Mouse (Mus musculus) embryonic fibroblast, embryonic 13.5 days (primary cell): ENCODE measurements around the gene Syce3. TPM values are rescaled to one million over a fixed set of nuclear protein-coding genes. Genes with fewer than 3 reads are reported as not detected.

ENCODE experiments used
- H3K27ac ChIP-seq: 2 replicates; pipeline ENCODE4 v1.5.1; 2012; ENCODE audit warnings: low read length, control low read depth, inconsistent platforms; ENCODE audit not compliant: insufficient read depth
- H3K4me1 ChIP-seq: 2 replicates; pipeline ENCODE4 v1.6.1; 2011; ENCODE audit warnings: low read length; ENCODE audit not compliant: control insufficient read depth, insufficient read depth
- H3K4me3 ChIP-seq: 2 replicates; pipeline ENCODE4 v1.5.1; 2011; ENCODE audit warnings: mild to moderate bottlenecking, control low read depth, low read length; ENCODE audit not compliant: insufficient read depth
- CTCF ChIP-seq: IDR thresholded peaks from 2 replicates; pipeline ENCODE4 v1.5.1; 2011; ENCODE audit warnings: mild to moderate bottlenecking, control low read depth, low read length, moderate library complexity, borderline replicate concordance; ENCODE audit not compliant: insufficient read depth
- POLR2A ChIP-seq: IDR thresholded peaks from 2 replicates; pipeline ENCODE4 v1.6.1; 2011; ENCODE audit warnings: low read depth, mild to moderate bottlenecking, control low read depth, low read length, moderate library complexity
- polyA plus RNA-seq: library from polyadenylated mRNA; stranded (reverse); fragments of >200 nt; gene quantifications from 2 replicates; pipeline ENCODE4 v1.2.4, GENCODE M21; 2011; ENCODE audit warnings: low read depth; ENCODE audit not compliant: missing spikeins, insufficient read length

Gene Syce3
- polyA plus RNA-seq, 1 experiment = not detected

- Histone ChIP-seq H3K4me1 (no peaks in the 10 kb centered on the region), H3K27ac (no peak overlapping the region), H3K4me3 (peak overlapping the region; percentile 83)
- TF ChIP-seq POLR2A = no peak
- TF ChIP-seq CTCF = no peak
Measured at GRCm38 (mm10) chr15:89354455-89354854, 55.8 kb downstream of the Syce3 start.

- H3K4me1 ChIP-seq = no peaks in the 10 kb centered on the region
- H3K27ac ChIP-seq = no peak overlapping the region
- TF ChIP-seq POLR2A (no peak), CTCF (no peak)
- H3K4me3 ChIP-seq = no peak overlapping the region
Measured at GRCm38 (mm10) chr15:89353837-89354236, 56.5 kb downstream of the Syce3 start.

GRCm38 (mm10) chr15:89352795-89353194, 57.5 kb downstream of the Syce3 start:
- H3K4me1 ChIP-seq = no peaks in the 10 kb centered on the region
- TF ChIP-seq CTCF = no peak
- TF ChIP-seq POLR2A = no peak
- no peak overlapping the region for H3K27ac ChIP-seq
- H3K4me3 ChIP-seq = no peak overlapping the region

DNA sequence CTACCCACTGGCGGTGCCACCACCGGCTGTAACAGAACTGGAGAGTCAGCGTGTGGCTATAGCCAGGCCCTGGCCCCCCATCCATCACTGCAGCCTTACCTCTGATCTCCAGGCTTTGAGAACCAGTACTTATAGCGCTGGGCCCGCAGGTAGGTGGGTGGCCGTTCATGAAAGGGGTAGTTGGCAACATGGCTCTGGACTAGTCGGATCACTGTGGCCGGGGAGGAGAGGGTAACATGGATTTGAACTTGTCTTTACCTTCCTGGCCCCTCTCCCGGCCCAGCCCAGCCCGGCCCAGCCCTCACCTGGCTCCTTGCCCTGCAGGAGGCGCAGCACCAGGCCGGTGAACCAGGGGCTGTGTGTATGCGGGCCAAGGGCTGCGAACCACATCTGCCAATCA, 58.2 kb downstream of the Syce3 start:
- Histone ChIP-seq H3K4me1 (no peaks in the 10 kb centered on the region), H3K4me3 (no peak overlapping the region), H3K27ac (no peak overlapping the region)
- no peak for TF ChIP-seq POLR2A
- TF ChIP-seq CTCF = no peak

DNA sequence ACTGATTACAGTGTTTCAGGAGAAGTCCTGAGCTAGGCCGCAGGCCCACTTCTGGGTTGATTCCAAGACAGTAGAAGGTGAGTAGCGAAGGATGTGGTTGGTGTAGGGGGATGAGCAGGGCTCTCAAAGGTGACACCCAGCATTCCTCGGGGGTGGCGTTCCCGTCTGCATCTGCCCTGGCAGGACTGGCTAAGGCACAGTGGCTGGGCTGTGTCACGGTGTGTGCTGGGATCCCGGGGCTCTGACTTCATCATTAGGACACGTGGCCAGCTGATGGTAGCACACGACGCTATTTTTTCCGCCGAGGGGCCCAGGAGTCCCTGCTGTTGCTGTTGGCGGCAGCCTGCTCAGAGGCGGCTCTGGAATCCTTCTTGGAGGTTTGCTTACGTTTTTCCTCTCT, 59.0 kb downstream of the Syce3 start:
- no peak overlapping the region for H3K27ac ChIP-seq
- H3K4me3 ChIP-seq = no peak overlapping the region
- TF ChIP-seq CTCF (no peak), POLR2A (no peak)
- no peaks in the 10 kb centered on the region for H3K4me1 ChIP-seq

DNA sequence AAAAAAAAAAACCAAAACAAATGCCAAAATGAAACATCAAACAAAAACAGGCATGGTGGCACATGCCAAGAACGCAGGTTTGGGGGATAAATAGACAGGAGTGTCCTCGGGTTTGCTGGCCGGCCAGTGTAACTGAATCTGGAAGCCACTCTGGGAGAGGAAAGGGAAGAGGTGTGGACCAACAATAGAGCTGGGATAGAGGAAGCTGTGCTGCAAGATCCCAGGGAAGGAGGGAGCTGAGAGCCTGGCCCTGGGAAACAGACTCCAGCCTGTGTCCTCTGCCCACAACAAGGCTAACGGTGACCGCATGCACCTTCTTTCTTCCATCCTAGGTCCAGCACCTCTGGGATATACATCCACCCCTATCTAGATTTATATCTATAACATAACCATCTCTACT, 59.9 kb downstream of the Syce3 start:
- Histone ChIP-seq H3K4me3 (no peak overlapping the region), H3K4me1 (no peaks in the 10 kb centered on the region), H3K27ac (no peak overlapping the region)
- TF ChIP-seq CTCF (no peak), POLR2A (no peak)

- TF ChIP-seq POLR2A (no peak), CTCF (no peak)
- Histone ChIP-seq H3K4me3 (no peak overlapping the region), H3K27ac (no peak overlapping the region), H3K4me1 (no peaks in the 10 kb centered on the region)
Measured at GRCm38 (mm10) chr15:89343325-89343724, 67.0 kb downstream of the Syce3 start.

DNA sequence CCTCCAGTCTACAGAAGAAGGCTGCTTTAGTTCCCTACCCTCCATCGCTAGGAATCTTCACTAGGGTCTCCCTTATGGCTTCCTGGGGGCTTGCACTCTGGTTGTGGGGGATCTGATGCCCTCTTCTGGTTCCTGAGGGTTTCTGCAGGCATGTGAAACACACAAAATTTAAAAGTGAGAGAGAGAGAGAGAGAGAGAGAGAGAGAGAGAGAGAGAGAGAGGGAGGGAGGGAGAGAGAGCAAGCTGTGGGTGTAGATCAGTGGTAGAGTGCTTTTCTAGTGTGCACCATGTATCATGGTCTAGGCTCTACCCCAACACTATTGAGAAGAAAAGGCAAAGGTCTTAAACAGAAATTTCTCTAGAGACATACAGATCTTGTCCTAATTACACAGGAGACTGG, 68.6 kb downstream of the Syce3 start:
- no peak for TF ChIP-seq POLR2A
- H3K4me1 ChIP-seq = no peaks in the 10 kb centered on the region

More for the DNA sequence above, 68.6 kb downstream of the Syce3 start:
- Histone ChIP-seq H3K27ac (no peak overlapping the region), H3K4me3 (no peak overlapping the region)

Other genes starting within 250 kb of the Syce3 start
- 194 and 237 TPM in 2 replicates for gene Plxnb2, start 229.7 kb downstream of the Syce3 start, polyA plus RNA-seq
- gene Dennd6b, start 214.0 kb downstream of the Syce3 start, polyA plus RNA-seq = 3.1 and 4.2 TPM in 2 replicates
- gene Ppp6r2, start 198.9 kb downstream of the Syce3 start, polyA plus RNA-seq = 32.4 and 43.1 TPM in 2 replicates
- gene Sbf1, start 95.2 kb downstream of the Syce3 start, polyA plus RNA-seq = 75.9 and 95.7 TPM in 2 replicates
- gene Adm2, start 87.8 kb downstream of the Syce3 start, polyA plus RNA-seq = 7.7 and 8.4 TPM in 2 replicates
- not detected in 2 replicates for gene Miox, start 76.1 kb downstream of the Syce3 start, polyA plus RNA-seq
- 82.5 and 83.0 TPM in 2 replicates for gene Lmf2, start 54.8 kb downstream of the Syce3 start, polyA plus RNA-seq
- gene Ncaph2, start 54.8 kb downstream of the Syce3 start, polyA plus RNA-seq = 58.9 and 94.2 TPM in 2 replicates
- 13.8 and 14.1 TPM in 2 replicates for gene Sco2, start 36.7 kb downstream of the Syce3 start, polyA plus RNA-seq
- gene Tymp, start 33.5 kb downstream of the Syce3 start, polyA plus RNA-seq = not detected in 2 replicates
- not detected in 2 replicates for gene Odf3b, start 31.2 kb downstream of the Syce3 start, polyA plus RNA-seq
- gene Klhdc7b, start 25.6 kb downstream of the Syce3 start, polyA plus RNA-seq = not detected in 2 replicates
- 2.2 TPM in 1 of 2 replicates, not detected in the other for gene Cpt1b, start 15.4 kb upstream of the Syce3 start, polyA plus RNA-seq
- gene C730034F03Rik, start 19.1 kb upstream of the Syce3 start, polyA plus RNA-seq = 1.3 and 1.4 TPM in 2 replicates
- gene Gm44502, start 19.2 kb upstream of the Syce3 start, polyA plus RNA-seq = 1.6 TPM in 1 of 2 replicates, not detected in the other
- 29.4 and 33.1 TPM in 2 replicates for gene Chkb, start 19.4 kb upstream of the Syce3 start, polyA plus RNA-seq
- 0.49 TPM in 1 of 2 replicates, not detected in the other for gene Mapk8ip2, start 43.4 kb upstream of the Syce3 start, polyA plus RNA-seq
- 41.6 and 42.5 TPM in 2 replicates for gene Arsa, start 66.9 kb upstream of the Syce3 start, polyA plus RNA-seq
- 2.3 and 2.7 TPM in 2 replicates for gene Shank3, start 89.1 kb upstream of the Syce3 start, polyA plus RNA-seq
- not detected in 2 replicates for gene Acr, start 157.8 kb upstream of the Syce3 start, polyA plus RNA-seq
- 15.2 and 26.9 TPM in 2 replicates for gene Rabl2, start 181.4 kb upstream of the Syce3 start, polyA plus RNA-seq